Mouse (Mus musculus) left cerebral cortex, postnatal 36 days (tissue): ENCODE results near the gene Arhgap25. TPM values are rescaled to one million over a fixed set of nuclear protein-coding genes. Genes with fewer than 3 reads are reported as not detected.
A peak's percentile ranks its signal among the peaks of the same experiment; 100 is the strongest.
"Not testable (repeated sequence)": the region's sequence is repeated elsewhere in the genome, so short reads cannot be mapped to it uniquely, and the experiment has no call there.

Source experiments
- DNase-seq, 2 experiments: peaks; one replicate each; pipeline ENCODE4 v3.0.0; 2021 to 2022; ENCODE audit warnings: low spot score in 2 of 2, mixed read lengths in 1 of 2
- intact Hi-C: fragments of 180-260 bp; cut with DNase I; formaldehyde crosslinking; loops from one replicate; pipeline ENCODE4 v1.15.1; 2025
- total RNA-seq, 2 experiments: library from RNA; stranded (reverse); gene quantifications; 2 replicates each; pipeline ENCODE4 v1.2.3; 2021

Gene Arhgap25
- 10 to 100 TPM in 1 of 2 experiments, 1 to 10 TPM in 1; 7.9 to 10.7 TPM for total RNA-seq

GRCm38 (mm10) chr6:87532953-87533710 is at the start of gene Arhgap25:
Gene Arhgap25 (minus strand): TSS chr6:87533259.
- intact Hi-C loops: no loop called here

GRCm38 (mm10) chr6:87582456-87582855 is 49.4 kb upstream of the Arhgap25 start:
- DNase-seq: no peak

More at GRCm38 (mm10) chr6:87532953-87533710, at the start of gene Arhgap25:
- DNase-seq: peak in 1 of 2 experiments; percentile 57

GRCm38 (mm10) chr6:87581581-87581980 is 48.5 kb upstream of the Arhgap25 start:
- DNase-seq: no peak
- intact Hi-C loops: no loop called here

More at GRCm38 (mm10) chr6:87582456-87582855, 49.4 kb upstream of the Arhgap25 start:
- intact Hi-C loops: no loop called here

- DNase-seq: no peak
- intact Hi-C loops: no loop called here
Observed at GRCm38 (mm10) chr6:87581071-87581470, 48.0 kb upstream of the Arhgap25 start.

- intact Hi-C loops: no loop called here
- no peak for DNase-seq
Observed at GRCm38 (mm10) chr6:87578247-87578646, 45.2 kb upstream of the Arhgap25 start.

- intact Hi-C loops: no loop called here
Observed at GRCm38 (mm10) chr6:87576648-87577330, 43.7 kb upstream of the Arhgap25 start.

GRCm38 (mm10) chr6:87571863-87572262 is 38.8 kb upstream of the Arhgap25 start:
- intact Hi-C loops, DNase-seq: not testable (repeated sequence)

More at GRCm38 (mm10) chr6:87576648-87577330, 43.7 kb upstream of the Arhgap25 start:
- no peak for DNase-seq

- intact Hi-C loops: no loop called here
- no peak for DNase-seq
Observed at GRCm38 (mm10) chr6:87567686-87568593, 34.9 kb upstream of the Arhgap25 start.

- no peak for DNase-seq
- intact Hi-C loops: no loop called here
Observed at GRCm38 (mm10) chr6:87565166-87565565, 32.1 kb upstream of the Arhgap25 start.

GRCm38 (mm10) chr6:87564356-87564755 is 31.3 kb upstream of the Arhgap25 start:
- no peak for DNase-seq
- intact Hi-C loops: no loop called here

- no peak for DNase-seq
- intact Hi-C loops: no loop called here
Observed at GRCm38 (mm10) chr6:87553724-87554123, 20.7 kb upstream of the Arhgap25 start.

GRCm38 (mm10) chr6:87552054-87552807 is 19.2 kb upstream of the Arhgap25 start:
- intact Hi-C loops: no loop called here
- no peak for DNase-seq

GRCm38 (mm10) chr6:87547836-87548235 is 14.8 kb upstream of the Arhgap25 start:
- intact Hi-C loops: no loop called here
- no peak for DNase-seq

GRCm38 (mm10) chr6:87547431-87547830 is 14.4 kb upstream of the Arhgap25 start:
- DNase-seq: no peak
- intact Hi-C loops: no loop called here

GRCm38 (mm10) chr6:87545331-87546217 is 12.5 kb upstream of the Arhgap25 start:
- no peak for DNase-seq
- intact Hi-C loops: no loop called here

GRCm38 (mm10) chr6:87542027-87542426 is 9.0 kb upstream of the Arhgap25 start:
- DNase-seq: no peak

GRCm38 (mm10) chr6:87541171-87541571 is 8.1 kb upstream of the Arhgap25 start:
- intact Hi-C loops: no loop called here
- DNase-seq: no peak

More at GRCm38 (mm10) chr6:87542027-87542426, 9.0 kb upstream of the Arhgap25 start:
- intact Hi-C loops: no loop called here
